Comparison of ENCODE assay signal across 8 mouse cellular contexts in genomic region chr9:29642997-29643657, GRCm38 (mm10).
DNase-seq lines count a peak whose midpoint lies in the region; ATAC-seq and TF ChIP-seq lines count a peak whose summit lies in the region.

No protein-coding gene starts in this region.

- no peak overlapping the region for H3K27ac ChIP-seq in liver, embryonic 12.5 days
- H3K27ac ChIP-seq in forebrain, embryonic 13.5 days: no peak overlapping the region
- H3K27ac ChIP-seq in hindbrain, embryonic 13.5 days: no peak overlapping the region
- H3K27ac ChIP-seq in left cerebral cortex, adult 2 months: no peak overlapping the region
- H3K27ac ChIP-seq in midbrain, embryonic 11.5 days (ENCODE audit: low read depth, low read length): no peak overlapping the region

- H3K9me3 ChIP-seq in liver, embryonic 12.5 days (replicated peaks): no peaks in the 10 kb centered on the region
- no peaks in the 10 kb centered on the region for H3K9me3 ChIP-seq in forebrain, embryonic 13.5 days (replicated peaks)
- H3K9me3 ChIP-seq in hindbrain, embryonic 13.5 days: no peaks in the 10 kb centered on the region
- no peaks in the 10 kb centered on the region for H3K9me3 ChIP-seq in midbrain, embryonic 11.5 days (ENCODE audit: control insufficient read depth, low read length)

- DNase-seq in liver: peak; percentile 59
- DNase-seq in left cerebral cortex, adult 2 months (ENCODE audit: extremely low spot score in 1 of 2, low spot score in 2 of 2): peak; percentile 80 to 89
- peak; percentile 95 for DNase-seq in midbrain, embryonic 11.5 days (ENCODE audit: low spot score, missing footprints)
- DNase-seq in telencephalon, adult 2 months (ENCODE audit: low read depth, low spot score): peak; percentile 60

- ATAC-seq in liver, embryonic 12.5 days: no peak
- peak; percentile 59; the same call in 1 of the 2 replicates for ATAC-seq in cerebellum, adult (ENCODE audit: insufficient number of reproducible peaks, low FRiP score, low TSS enrichment)
- peak; percentile 70 for ATAC-seq in forebrain, embryonic 13.5 days
- peak; percentile 55; the same call in 1 of the 2 replicates for ATAC-seq in hindbrain, embryonic 13.5 days (ENCODE audit: low FRiP score)
- ATAC-seq in midbrain, embryonic 11.5 days (ENCODE audit: low FRiP score): no peak

- WGBS in liver, embryonic 12.5 days (ENCODE audit: insufficient replicate concordance): 12% methylated on average over 11 of the region's 11 CpGs
- WGBS in forebrain, embryonic 13.5 days: 22% methylated on average over 11 of the region's 11 CpGs
- WGBS in hindbrain, embryonic 13.5 days: 23% methylated on average over 11 of the region's 11 CpGs
- WGBS in midbrain, embryonic 11.5 days: 24% methylated on average over 11 of the region's 11 CpGs

- H3K36me3 ChIP-seq in liver, embryonic 12.5 days: no peaks in the 10 kb centered on the region
- H3K36me3 ChIP-seq in forebrain, embryonic 13.5 days (ENCODE audit: poor library complexity, severe bottlenecking): no peaks in the 10 kb centered on the region
- no peaks in the 10 kb centered on the region for H3K36me3 ChIP-seq in hindbrain, embryonic 13.5 days
- H3K36me3 ChIP-seq in midbrain, embryonic 11.5 days (ENCODE audit: control insufficient read depth, insufficient read depth, low read length): no peaks in the 10 kb centered on the region

- intact Hi-C loops in left cerebral cortex, adult 2 months (cut with DNase I): loop anchor here (2.0 to 10.0 kb wide), 6 partner anchors 86 to 1381 kb away; no protein-coding TSS in a partner anchor

- H3K27me3 ChIP-seq in liver, embryonic 12.5 days (replicated peaks): no peaks in the 10 kb centered on the region
- peaks cover 6% of the 10 kb centered on the region; the same call in 1 of the 2 replicates for H3K27me3 ChIP-seq in forebrain, embryonic 13.5 days
- no peaks in the 10 kb centered on the region for H3K27me3 ChIP-seq in hindbrain, embryonic 13.5 days
- H3K27me3 ChIP-seq in midbrain, embryonic 11.5 days (ENCODE audit: control insufficient read depth, insufficient read depth, low read length): no peaks in the 10 kb centered on the region

- no peak overlapping the region for H3K4me2 ChIP-seq in liver, embryonic 12.5 days
- H3K4me2 ChIP-seq in forebrain, embryonic 13.5 days: no peak overlapping the region
- H3K4me2 ChIP-seq in hindbrain, embryonic 13.5 days: no peak overlapping the region
- H3K4me2 ChIP-seq in midbrain, embryonic 11.5 days: no peak overlapping the region

- H3K4me3 ChIP-seq in liver, embryonic 12.5 days: no peak overlapping the region
- no peak overlapping the region for H3K4me3 ChIP-seq in forebrain, embryonic 13.5 days
- no peak overlapping the region for H3K4me3 ChIP-seq in hindbrain, embryonic 13.5 days
- H3K4me3 ChIP-seq in left cerebral cortex, adult 2 months: no peak overlapping the region
- no peak overlapping the region for H3K4me3 ChIP-seq in midbrain, embryonic 11.5 days (ENCODE audit: low read depth, low read length)

- no peaks in the 10 kb centered on the region for H3K4me1 ChIP-seq in liver, embryonic 12.5 days
- H3K4me1 ChIP-seq in forebrain, embryonic 13.5 days: peaks cover 12% of the 10 kb centered on the region
- peaks cover 36% of the 10 kb centered on the region for H3K4me1 ChIP-seq in hindbrain, embryonic 13.5 days (replicated peaks)
- H3K4me1 ChIP-seq in midbrain, embryonic 11.5 days (ENCODE audit: control insufficient read depth, insufficient read depth, low read length): no peaks in the 10 kb centered on the region; the same call in 1 of the 2 replicates

- H3K9ac ChIP-seq in liver, embryonic 12.5 days: no peak overlapping the region
- no peak overlapping the region for H3K9ac ChIP-seq in forebrain, embryonic 13.5 days
- no peak overlapping the region for H3K9ac ChIP-seq in hindbrain, embryonic 13.5 days
- H3K9ac ChIP-seq in midbrain, embryonic 11.5 days (ENCODE audit: low read length): no peak overlapping the region

- peak; percentile 92 for TF ChIP-seq CTCF in left cerebral cortex, adult 2 months (IDR thresholded peaks at IDR 0.05)

Comparison
In these comparisons a context has a peak if more than half of its experiments do, and no peak if none do; other contexts are left out.
1. ATAC-seq: peak in cerebellum, adult (single experiment), forebrain, embryonic 13.5 days (single experiment) and hindbrain, embryonic 13.5 days (single experiment); none in liver, embryonic 12.5 days (single experiment) and midbrain, embryonic 11.5 days (single experiment).
2. Peak in every context shown above with its lines, with median percentiles within 50 percentile points of each other: DNase-seq.